Mouse (Mus musculus) limb, embryonic 15.5 days (tissue): ENCODE results near the gene Sdhaf2. TPM values are rescaled to one million over a fixed set of nuclear protein-coding genes. Genes with fewer than 3 reads are reported as not detected.
"Not testable (repeated sequence)": the region's sequence is repeated elsewhere in the genome, so short reads cannot be mapped to it uniquely, and the experiment has no call there.

Experiments used
- ATAC-seq: fragments of 200-750 bp; cut with Nextera tagmentation; 2 replicates; pipeline ENCODE4 v1.8.0; 2017; ENCODE audit warnings: low read depth, moderate TSS enrichment; ENCODE audit not compliant: insufficient number of reproducible peaks, low FRiP score, low TSS enrichment
- H3K27ac ChIP-seq: fragments of 300-500 bp; sonication (generic); 2 replicates; pipeline ENCODE4 v1.5.1; 2015; ENCODE audit warnings: moderate library complexity, mild to moderate bottlenecking, inconsistent platforms
- H3K27me3 ChIP-seq: fragments of 300-500 bp; sonication (generic); 2 replicates; pipeline ENCODE4 v1.6.1; 2015; ENCODE audit warnings: inconsistent platforms
- H3K36me3 ChIP-seq: fragments of 300-500 bp; sonication (generic); 2 replicates; pipeline ENCODE4 v1.6.1; 2015; ENCODE audit warnings: inconsistent platforms
- H3K4me1 ChIP-seq: fragments of 300-500 bp; sonication (generic); 2 replicates; pipeline ENCODE4 v1.6.1; 2015; ENCODE audit warnings: inconsistent platforms
- H3K4me2 ChIP-seq: fragments of 300-500 bp; sonication (generic); 2 replicates; pipeline ENCODE4 v1.6.1; 2015; ENCODE audit warnings: mild to moderate bottlenecking, inconsistent platforms
- H3K4me3 ChIP-seq: fragments of 300-500 bp; sonication (generic); 2 replicates; pipeline ENCODE4 v1.5.1; 2015; ENCODE audit warnings: mild to moderate bottlenecking, inconsistent platforms
- H3K9ac ChIP-seq: fragments of 300-500 bp; sonication (generic); 2 replicates; pipeline ENCODE4 v1.6.1; 2015; ENCODE audit warnings: inconsistent platforms
- H3K9me3 ChIP-seq: fragments of 300-500 bp; sonication (generic); 2 replicates; pipeline ENCODE4 v1.6.1; 2016; ENCODE audit warnings: inconsistent platforms
- WGBS: fragments of 180-500 bp; shearing (Covaris S2); methylation state at CpG from one replicate; pipeline ENCODE4 v1.1.7; 2015; 5-methylcytosine and 5-hydroxymethylcytosine counted together
- polyA plus RNA-seq: library from polyadenylated mRNA; unstranded; fragments of >200 nt; fragmentation: Nextera tagmentation; extraction: Ambion mirVana; gene quantifications from 2 replicates; pipeline ENCODE4 v1.2.1, GENCODE M21; 2015

Gene Sdhaf2
- 59.5 and 60.3 TPM in 2 replicates for polyA plus RNA-seq

DNA sequence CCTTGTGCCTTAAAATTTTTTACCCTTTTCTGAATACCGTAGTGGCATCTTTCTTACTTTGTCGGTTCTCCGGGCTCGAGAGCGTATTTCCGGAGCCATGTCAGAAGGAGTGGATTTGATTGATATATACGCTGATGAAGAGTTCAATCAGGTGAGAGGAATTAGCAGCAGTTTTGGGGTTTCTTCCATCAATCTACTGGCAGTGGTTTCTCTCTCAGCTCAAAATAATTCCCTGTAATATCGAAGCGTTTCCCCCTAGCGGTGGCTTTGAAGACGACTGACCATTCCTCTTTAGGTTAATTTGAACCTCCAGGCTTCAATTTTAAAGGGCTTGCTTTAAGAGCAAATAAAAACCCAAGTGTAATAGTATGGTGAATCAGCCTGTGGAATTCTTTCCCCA, at the start of gene Sdhaf2:
TSS of gene Sdhaf2 (minus strand) at position 233 of the 400 bp plus-strand sequence.
- peak within 1 kb of the TSS; percentile 99 for H3K27ac ChIP-seq
- peaks cover 9% of the 10 kb centered on the region for H3K36me3 ChIP-seq
- H3K9me3 ChIP-seq, result no peaks in the 10 kb centered on the region
- peak within 1 kb of the TSS; percentile 53 for H3K4me2 ChIP-seq
- H3K27me3 ChIP-seq, result no peaks in the 10 kb centered on the region
- under 1% methylated on average over 11 of the region's 11 CpGs for WGBS
- ATAC-seq, result no peak
- H3K4me3 ChIP-seq, result peak within 1 kb of the TSS; percentile 98
- peaks cover 18% of the 10 kb centered on the region for H3K4me1 ChIP-seq
- peak within 1 kb of the TSS; percentile 99 for H3K9ac ChIP-seq

- Histone ChIP-seq H3K27me3 (no peaks in the 10 kb centered on the region), H3K4me2 (no peak overlapping the region), H3K9me3 (no peaks in the 10 kb centered on the region), H3K9ac (no peak overlapping the region), H3K36me3 (peaks cover 49% of the 10 kb centered on the region), H3K4me1 (no peaks in the 10 kb centered on the region), H3K4me3 (no peak overlapping the region), H3K27ac (no peak overlapping the region)
- 97% methylated on average over 6 of the region's 6 CpGs for WGBS
- ATAC-seq, result no peak
Measured at GRCm38 (mm10) chr19:10569627-10570026, 43.7 kb upstream of the Sdhaf2 start.

DNA sequence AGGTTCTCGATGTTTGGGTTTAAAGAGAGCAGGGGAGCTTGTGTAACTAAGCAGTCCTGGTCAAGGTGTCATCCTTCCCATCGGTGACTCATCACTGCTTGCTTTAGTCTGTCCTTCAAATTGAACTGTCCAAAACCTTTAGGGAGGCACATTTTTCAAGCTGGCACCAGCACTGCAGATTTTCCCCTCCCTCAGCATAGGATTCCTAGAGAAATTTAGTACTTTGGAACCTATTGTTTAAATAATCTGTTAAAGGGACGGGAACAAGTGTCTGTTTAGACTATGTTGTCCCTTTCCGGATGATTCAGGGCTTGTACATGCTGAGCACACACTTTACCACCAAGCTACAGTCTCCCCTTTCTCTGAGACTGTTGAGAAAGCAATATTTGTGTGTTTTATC, 39.3 kb upstream of the Sdhaf2 start:
- Histone ChIP-seq H3K9ac (no peak overlapping the region), H3K27me3 (no peaks in the 10 kb centered on the region), H3K9me3 (no peaks in the 10 kb centered on the region), H3K27ac (no peak overlapping the region), H3K4me2 (no peak overlapping the region), H3K4me3 (no peak overlapping the region), H3K36me3 (peaks cover 15% of the 10 kb centered on the region), H3K4me1 (no peaks in the 10 kb centered on the region)
- ATAC-seq, result no peak
- WGBS, result 80% methylated on average over 4 of the region's 4 CpGs

GRCm38 (mm10) chr19:10564278-10564677, 38.3 kb upstream of the Sdhaf2 start:
- no peak overlapping the region for H3K4me3 ChIP-seq
- H3K4me2 ChIP-seq, result no peak overlapping the region
- peaks cover 7% of the 10 kb centered on the region; the same call in 1 of the 2 replicates for H3K36me3 ChIP-seq
- no peak overlapping the region for H3K27ac ChIP-seq
- H3K4me1 ChIP-seq, result no peaks in the 10 kb centered on the region
- no peaks in the 10 kb centered on the region for H3K9me3 ChIP-seq
- WGBS, result 82% methylated on average over 6 of the region's 6 CpGs
- ATAC-seq, result no peak
- H3K27me3 ChIP-seq, result no peaks in the 10 kb centered on the region
- H3K9ac ChIP-seq, result no peak overlapping the region

DNA sequence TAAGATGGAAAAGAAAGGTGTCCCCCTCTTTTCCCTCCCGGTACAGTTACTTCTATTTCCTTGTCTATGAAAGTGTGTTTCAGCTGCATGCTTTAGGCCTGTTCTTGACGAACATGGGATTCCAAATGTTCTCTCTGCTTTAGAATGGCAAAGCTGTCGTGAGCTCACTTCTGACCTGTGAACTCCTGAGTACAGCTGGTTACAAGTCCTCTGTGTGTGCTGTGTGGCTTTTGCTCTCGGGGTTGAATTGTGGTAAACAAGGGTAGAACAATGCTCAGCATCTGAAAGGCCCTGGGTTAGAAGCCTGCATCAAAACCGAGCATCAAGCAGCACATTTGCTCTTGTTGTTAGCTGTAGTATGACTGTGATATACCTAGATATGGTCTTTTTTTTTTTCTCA, 36.4 kb upstream of the Sdhaf2 start:
- ATAC-seq, result no peak
- no peak overlapping the region for H3K27ac ChIP-seq
- H3K27me3 ChIP-seq, result no peaks in the 10 kb centered on the region
- H3K4me2 ChIP-seq, result no peak overlapping the region
- WGBS, result 61% methylated on average over 5 of the region's 5 CpGs
- H3K4me1 ChIP-seq, result no peaks in the 10 kb centered on the region
- no peak overlapping the region for H3K4me3 ChIP-seq
- H3K9me3 ChIP-seq, result no peaks in the 10 kb centered on the region
- H3K36me3 ChIP-seq, result no peaks in the 10 kb centered on the region
- H3K9ac ChIP-seq, result no peak overlapping the region

DNA sequence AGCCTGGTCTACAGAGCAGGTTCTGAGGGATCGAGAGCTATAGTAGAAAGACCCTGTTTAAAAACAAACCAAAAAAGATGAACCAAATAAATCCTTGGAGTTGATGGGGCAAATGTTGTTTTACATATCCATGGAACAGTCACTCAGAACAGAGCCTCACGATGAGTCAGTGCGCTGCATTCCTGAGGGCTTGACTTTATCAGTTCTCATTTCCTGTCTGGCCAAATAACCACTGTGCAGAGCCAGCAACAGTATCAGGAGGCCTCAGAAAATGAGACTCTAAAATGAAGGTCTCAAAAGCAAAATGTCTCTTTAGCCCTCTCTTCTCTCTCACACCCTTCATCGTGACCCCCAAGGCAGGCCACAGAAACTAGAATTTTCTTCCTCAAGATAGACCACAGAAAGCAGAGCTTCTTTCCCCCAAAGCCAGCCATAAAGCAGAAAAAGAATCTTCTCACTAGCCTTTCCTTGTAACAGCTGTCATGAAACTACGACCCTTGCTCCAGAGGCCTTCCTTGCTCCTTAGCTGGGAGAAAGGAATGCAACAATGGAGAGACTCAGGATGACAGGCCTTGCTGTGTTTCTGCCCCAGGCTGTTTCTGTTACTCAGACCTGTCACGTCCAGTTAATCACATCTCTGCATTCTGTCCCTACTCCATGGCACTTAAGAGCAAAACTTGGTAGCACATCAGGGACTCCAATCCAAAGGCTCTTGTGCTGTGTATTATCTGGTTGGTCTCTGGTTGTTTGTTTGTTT, 35.8 kb upstream of the Sdhaf2 start:
- Histone ChIP-seq H3K4me2 (no peak overlapping the region), H3K36me3 (no peaks in the 10 kb centered on the region), H3K27ac (0 out of 2 replicates have a peak overlapping the region, but pooled peaks have one; percentile 23), H3K9me3 (no peaks in the 10 kb centered on the region), H3K27me3 (no peaks in the 10 kb centered on the region), H3K9ac (no peak overlapping the region), H3K4me1 (no peaks in the 10 kb centered on the region), H3K4me3 (no peak overlapping the region)
- 46% methylated on average over 6 of the region's 6 CpGs for WGBS
- ATAC-seq, result no peak

GRCm38 (mm10) chr19:10560108-10560507, 34.2 kb upstream of the Sdhaf2 start:
- 43% methylated on average over 5 of the region's 5 CpGs for WGBS
- Histone ChIP-seq H3K9ac (no peak overlapping the region), H3K27me3 (no peaks in the 10 kb centered on the region), H3K4me1 (peaks cover 9% of the 10 kb centered on the region), H3K9me3 (no peaks in the 10 kb centered on the region), H3K4me3 (no peak overlapping the region), H3K27ac (no peak overlapping the region), H3K36me3 (no peaks in the 10 kb centered on the region), H3K4me2 (no peak overlapping the region)
- no peak for ATAC-seq

- H3K27ac ChIP-seq, H3K9ac ChIP-seq, H3K36me3 ChIP-seq, H3K4me3 ChIP-seq, H3K27me3 ChIP-seq, H3K9me3 ChIP-seq, H3K4me2 ChIP-seq, ATAC-seq: not testable (repeated sequence)
- H3K4me1 ChIP-seq, result peaks cover 14% of the 10 kb centered on the region
- 68% methylated on average over 4 of the region's 4 CpGs for WGBS
Measured at GRCm38 (mm10) chr19:10557837-10558375, 32.0 kb upstream of the Sdhaf2 start.

DNA sequence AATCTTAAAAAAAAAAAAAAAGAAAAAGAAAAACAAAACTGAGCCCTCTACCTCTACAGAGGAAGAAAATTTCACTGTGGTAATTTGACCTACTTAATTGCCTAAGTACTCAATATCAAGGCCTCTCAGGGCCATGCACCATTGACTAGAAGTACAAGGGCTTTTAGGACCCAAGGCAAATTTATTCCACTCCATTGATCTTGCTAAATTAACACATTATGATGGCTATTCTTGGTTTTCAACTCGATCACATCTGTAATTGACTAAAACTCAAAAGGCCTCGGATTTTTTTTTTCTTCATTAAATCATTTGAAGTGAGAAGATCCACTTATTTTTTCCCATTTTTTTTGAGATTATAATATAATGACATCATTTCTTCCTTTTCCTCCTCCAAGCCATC, 31.5 kb upstream of the Sdhaf2 start:
- no peak overlapping the region for H3K27ac ChIP-seq
- peaks cover 5% of the 10 kb centered on the region; the same call in 1 of the 2 replicates for H3K36me3 ChIP-seq
- H3K27me3 ChIP-seq, result no peaks in the 10 kb centered on the region
- peaks cover 14% of the 10 kb centered on the region for H3K4me1 ChIP-seq
- 82% methylated on average over 2 of the region's 2 CpGs for WGBS
- H3K9me3 ChIP-seq, result no peaks in the 10 kb centered on the region
- no peak for ATAC-seq
- H3K4me3 ChIP-seq, result no peak overlapping the region
- H3K9ac ChIP-seq, result no peak overlapping the region
- no peak overlapping the region for H3K4me2 ChIP-seq

- Histone ChIP-seq H3K27me3 (no peaks in the 10 kb centered on the region), H3K4me1 (peaks cover 14% of the 10 kb centered on the region), H3K4me3 (no peak overlapping the region), H3K9ac (no peak overlapping the region), H3K9me3 (no peaks in the 10 kb centered on the region), H3K4me2 (no peak overlapping the region), H3K27ac (no peak overlapping the region), H3K36me3 (peaks cover 8% of the 10 kb centered on the region; the same call in 1 of the 2 replicates)
- no peak for ATAC-seq
- WGBS, result 84% methylated on average over 2 of the region's 2 CpGs
Measured at GRCm38 (mm10) chr19:10557001-10557400, 31.1 kb upstream of the Sdhaf2 start.

DNA sequence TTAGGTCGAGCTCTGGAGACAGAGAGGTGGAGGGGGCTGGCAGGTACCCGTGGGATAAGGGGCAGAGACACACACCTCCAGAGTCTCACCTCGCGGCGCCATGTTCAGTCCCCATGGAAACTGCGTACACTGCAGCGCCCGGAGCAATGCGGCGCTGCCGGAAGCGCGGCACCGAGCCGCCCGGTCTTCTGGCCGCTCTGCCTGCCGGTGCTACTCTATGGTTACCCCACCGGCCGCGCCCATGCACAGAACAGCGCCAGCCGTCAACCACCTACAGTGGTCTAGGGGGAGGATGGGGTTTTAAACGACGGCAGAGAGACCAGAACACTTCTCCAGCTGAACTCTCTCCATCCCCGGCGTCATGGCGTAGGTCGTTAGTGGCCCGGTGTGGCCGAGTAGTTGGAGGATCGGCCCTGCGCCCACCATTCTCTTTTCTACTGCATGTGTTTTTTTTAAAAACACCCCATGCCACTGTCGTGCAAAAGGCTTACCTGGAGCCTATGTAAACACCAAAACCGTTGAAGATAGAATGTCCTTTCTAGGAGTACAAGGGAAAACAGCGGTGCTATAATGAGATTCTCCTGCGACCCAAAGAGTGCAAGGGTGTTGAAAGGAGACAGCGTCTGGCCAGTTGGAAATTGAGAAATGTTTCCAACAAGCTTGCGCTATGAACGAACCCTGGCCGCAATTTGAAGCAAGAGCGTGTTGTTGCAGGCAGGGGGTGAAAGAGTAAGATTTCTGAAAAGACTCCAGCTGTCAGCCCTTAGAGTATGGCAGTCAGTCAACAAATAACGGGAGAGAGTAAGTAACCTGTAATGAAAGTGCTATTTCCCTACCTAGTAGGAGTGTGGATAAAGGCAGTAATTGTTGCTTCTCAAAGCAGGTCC, 29.9 kb upstream of the Sdhaf2 start, which contains the start of gene Tmem216:
TSS of gene Tmem216 (minus strand) at position 615 of the 887 bp plus-strand sequence.
- Histone ChIP-seq H3K9ac (peak within 1 kb of the TSS; percentile 50), H3K27me3 (no peaks in the 10 kb centered on the region), H3K27ac (peak within 1 kb of the TSS; percentile 83), H3K9me3 (no peaks in the 10 kb centered on the region), H3K4me2 (peak within 1 kb of the TSS; percentile 75), H3K36me3 (peaks cover 19% of the 10 kb centered on the region), H3K4me3 (peak within 1 kb of the TSS; percentile 66), H3K4me1 (peaks cover 14% of the 10 kb centered on the region)
- peak; percentile 95 for ATAC-seq
- under 1% methylated on average over 43 of the region's 43 CpGs for WGBS
